Mouse (Mus musculus): ENCODE measurements around the gene Ghrh. TPM values are rescaled to one million over a fixed set of nuclear protein-coding genes. Genes with fewer than 3 reads are reported as not detected.

Ghrh gene
- polyA plus RNA-seq (2014; fragmentation: Illumina TruSeq; extraction: RNeasy Lipid Tissue Mini Kit (QIAGEN cat#74804); ENCODE audit: insufficient read depth, low read depth, low replicate concordance): not detected

GRCm38 (mm10) chr2:157347361-157348159 lies at the start of gene Ghrh:
TSS of gene Ghrh (minus strand) at chr2:157347506.

GRCm38 (mm10) chr2:157367184-157367893 lies 20.0 kb upstream of the Ghrh start, which contains the start of gene Manbal:
TSS of gene Manbal (plus strand) at chr2:157367594.

Other genes starting within 250 kb of the Ghrh start
- gene Samhd1, start 212.2 kb downstream of the Ghrh start, polyA plus RNA-seq (2014; fragmentation: Illumina TruSeq; extraction: RNeasy Lipid Tissue Mini Kit (QIAGEN cat#74804); ENCODE audit: insufficient read depth, low read depth, low replicate concordance): 68.5 TPM
- gene Rbl1, start 143.0 kb downstream of the Ghrh start, polyA plus RNA-seq (2014; fragmentation: Illumina TruSeq; extraction: RNeasy Lipid Tissue Mini Kit (QIAGEN cat#74804); ENCODE audit: insufficient read depth, low read depth, low replicate concordance): 4.2 TPM
- 124 TPM for gene Rpn2, start 68.5 kb downstream of the Ghrh start, polyA plus RNA-seq (2014; fragmentation: Illumina TruSeq; extraction: RNeasy Lipid Tissue Mini Kit (QIAGEN cat#74804); ENCODE audit: insufficient read depth, low read depth, low replicate concordance)
- not detected for gene Mroh8, start 68.0 kb downstream of the Ghrh start, polyA plus RNA-seq (2014; fragmentation: Illumina TruSeq; extraction: RNeasy Lipid Tissue Mini Kit (QIAGEN cat#74804); ENCODE audit: insufficient read depth, low read depth, low replicate concordance)
- gene Manbal, start 20.1 kb upstream of the Ghrh start, polyA plus RNA-seq (2014; fragmentation: Illumina TruSeq; extraction: RNeasy Lipid Tissue Mini Kit (QIAGEN cat#74804); ENCODE audit: insufficient read depth, low read depth, low replicate concordance): 60.6 TPM
- 20.5 TPM for gene Src, start 70.9 kb upstream of the Ghrh start, polyA plus RNA-seq (2014; fragmentation: Illumina TruSeq; extraction: RNeasy Lipid Tissue Mini Kit (QIAGEN cat#74804); ENCODE audit: insufficient read depth, low read depth, low replicate concordance)
- gene Nnat, start 212.6 kb upstream of the Ghrh start, polyA plus RNA-seq (2014; fragmentation: Illumina TruSeq; extraction: RNeasy Lipid Tissue Mini Kit (QIAGEN cat#74804); ENCODE audit: insufficient read depth, low read depth, low replicate concordance): 29.1 TPM
- 28.6 TPM for gene Blcap, start 223.8 kb upstream of the Ghrh start, polyA plus RNA-seq (2014; fragmentation: Illumina TruSeq; extraction: RNeasy Lipid Tissue Mini Kit (QIAGEN cat#74804); ENCODE audit: insufficient read depth, low read depth, low replicate concordance)